Mouse (Mus musculus) liver, postnatal 0 days (tissue): ENCODE results near the gene Znrf3. TPM values are rescaled to one million over a fixed set of nuclear protein-coding genes. Genes with fewer than 3 reads are reported as not detected.
A peak's percentile ranks its signal among the peaks of the same experiment; 100 is the strongest.

Experiments used
- ATAC-seq: fragments of 200-750 bp; cut with Nextera tagmentation; 2 replicates; pipeline ENCODE4 v1.8.0; 2017; ENCODE audit warnings: mild to moderate bottlenecking, moderate library complexity
- DNase-seq: peaks from one replicate; pipeline ENCODE4 v3.0.0-alpha.2; 2016
- H3K27ac ChIP-seq: fragments of 300-500 bp; sonication (generic); 2 replicates; pipeline ENCODE4 v1.5.1; 2014; ENCODE audit warnings: antibody characterized with exemption, moderate library complexity, mild to moderate bottlenecking, low read depth
- H3K27me3 ChIP-seq: fragments of 300-500 bp; sonication (generic); 2 replicates; pipeline ENCODE4 v1.6.1; 2014; ENCODE audit warnings: low read length, control low read depth, mixed read lengths; ENCODE audit not compliant: insufficient read depth
- H3K36me3 ChIP-seq: fragments of 300-500 bp; sonication (generic); replicated peaks from 2 replicates; pipeline ENCODE4 v1.6.1; 2014; ENCODE audit warnings: mild to moderate bottlenecking, control low read depth, low read length, moderate library complexity, mixed read lengths; ENCODE audit not compliant: insufficient read depth
- H3K4me1 ChIP-seq: fragments of 300-500 bp; sonication (generic); 2 replicates; pipeline ENCODE4 v1.6.1; 2014; ENCODE audit warnings: antibody characterized with exemption, mild to moderate bottlenecking, control low read depth; ENCODE audit not compliant: insufficient read depth
- H3K4me2 ChIP-seq: fragments of 300-500 bp; sonication (generic); 2 replicates; pipeline ENCODE4 v1.6.1; 2014; ENCODE audit warnings: low read depth, mild to moderate bottlenecking, low read length, moderate library complexity, mixed read lengths
- H3K4me3 ChIP-seq: fragments of 300-500 bp; sonication (generic); 2 replicates; pipeline ENCODE4 v1.5.1; 2014; ENCODE audit warnings: low read depth, low read length
- H3K9ac ChIP-seq: fragments of 300-500 bp; sonication (generic); replicated peaks from 2 replicates; pipeline ENCODE4 v1.6.1; 2014; ENCODE audit warnings: mild to moderate bottlenecking, moderate library complexity
- H3K9me3 ChIP-seq: fragments of 300-500 bp; sonication (generic); 2 replicates; pipeline ENCODE4 v1.6.1; 2016; ENCODE audit warnings: mild to moderate bottlenecking, control low read depth, low read length, mixed read lengths
- CTCF ChIP-seq: sonication (generic); IDR thresholded peaks from 2 replicates; pipeline ENCODE4 v1.5.1; 2016; ENCODE audit warnings: antibody characterized with exemption, low read depth
- EP300 ChIP-seq: IDR thresholded peaks from 2 replicates; pipeline ENCODE4 v1.6.1; 2016; ENCODE audit warnings: antibody characterized with exemption, low read depth, mild to moderate bottlenecking
- WGBS: fragments of 180-500 bp; shearing (Covaris S2); extraction: QIAGEN DNeasy Blood & Tissue Kit; methylation state at CpG from one replicate; pipeline ENCODE4 v1.1.7; 2014; ENCODE audit not compliant: insufficient replicate concordance; 5-methylcytosine and 5-hydroxymethylcytosine counted together
- polyA plus RNA-seq: library from polyadenylated mRNA; unstranded; fragments of >200 nt; fragmentation: Nextera tagmentation; extraction: Ambion mirVana; gene quantifications from 2 replicates; pipeline ENCODE4 v1.2.1, GENCODE M21; 2015

Gene Znrf3
- polyA plus RNA-seq, 1 experiment from 2014 or later: 4.5 TPM

DNA sequence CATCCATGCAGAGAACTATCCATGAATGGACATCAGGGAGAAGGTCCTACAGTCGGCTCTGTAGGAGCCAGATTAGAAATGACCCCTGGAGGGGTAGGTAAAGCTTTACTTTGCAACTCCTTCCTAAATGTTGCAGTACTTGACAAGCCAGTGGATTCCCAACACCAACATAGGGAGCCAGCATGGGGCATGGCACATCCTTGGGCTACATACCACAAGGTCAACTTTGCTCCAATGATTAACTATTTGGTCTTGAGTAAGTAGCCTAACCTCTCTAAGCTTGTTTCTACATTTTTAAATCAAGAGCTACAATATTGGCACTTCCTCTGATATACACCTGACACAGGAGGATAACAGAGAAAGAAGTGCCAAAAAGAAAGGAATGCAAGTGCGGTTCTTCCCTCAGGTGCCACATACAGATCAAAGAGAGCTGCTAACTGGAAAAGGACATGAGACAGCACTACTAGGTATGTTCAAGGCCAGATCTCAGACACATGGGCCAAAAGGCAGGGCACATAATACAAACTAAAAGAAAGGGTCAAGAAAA lies 31.9 kb downstream of the Znrf3 start:
- no peak overlapping the region for H3K9ac ChIP-seq
- ATAC-seq (no peak), DNase-seq (no peak)
- H3K27me3 ChIP-seq: no peaks in the 10 kb centered on the region
- no peak overlapping the region for H3K4me2 ChIP-seq
- TF ChIP-seq CTCF (no peak), EP300 (no peak)
- peak overlapping the region; percentile 74 for H3K27ac ChIP-seq
- 61% methylated on average over 2 of the region's 2 CpGs for WGBS
- peaks cover 29% of the 10 kb centered on the region for H3K4me1 ChIP-seq
- H3K36me3 ChIP-seq: no peaks in the 10 kb centered on the region
- no peak overlapping the region for H3K4me3 ChIP-seq
- H3K9me3 ChIP-seq: no peaks in the 10 kb centered on the region

DNA sequence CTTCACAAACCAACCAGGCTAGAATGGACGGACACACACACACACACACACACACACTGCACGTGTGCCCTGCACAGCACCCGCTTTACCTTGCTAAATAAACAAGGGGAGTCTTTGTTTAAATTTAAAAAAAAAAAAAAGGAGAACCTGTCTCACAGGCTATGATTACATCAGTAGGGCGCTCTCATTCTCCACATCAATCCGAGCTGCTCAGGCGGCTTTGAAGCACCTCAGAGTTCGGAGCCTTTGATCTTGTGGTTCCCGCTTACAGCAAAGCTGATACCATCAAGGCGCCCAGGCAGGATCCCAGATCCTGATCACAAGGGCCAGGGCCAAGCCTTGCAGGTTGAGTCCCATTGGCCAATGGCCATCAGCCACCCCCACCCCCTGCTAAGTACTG lies 33.1 kb downstream of the Znrf3 start:
- H3K4me1 ChIP-seq: peaks cover 29% of the 10 kb centered on the region
- no peaks in the 10 kb centered on the region for H3K9me3 ChIP-seq
- H3K4me2 ChIP-seq: 0 out of 2 replicates have a peak overlapping the region, but pooled peaks have one; percentile 29
- H3K9ac ChIP-seq: no peak overlapping the region
- no peaks in the 10 kb centered on the region for H3K36me3 ChIP-seq
- peak overlapping the region; percentile 74; the same call in 1 of the 2 replicates for H3K27ac ChIP-seq
- peak; percentile 38 for ATAC-seq
- no peaks in the 10 kb centered on the region for H3K27me3 ChIP-seq
- no peak for TF ChIP-seq CTCF
- no peak for TF ChIP-seq EP300
- WGBS: 72% methylated on average over 9 of the region's 9 CpGs
- DNase-seq: peak; percentile 38
- no peak overlapping the region for H3K4me3 ChIP-seq

DNA sequence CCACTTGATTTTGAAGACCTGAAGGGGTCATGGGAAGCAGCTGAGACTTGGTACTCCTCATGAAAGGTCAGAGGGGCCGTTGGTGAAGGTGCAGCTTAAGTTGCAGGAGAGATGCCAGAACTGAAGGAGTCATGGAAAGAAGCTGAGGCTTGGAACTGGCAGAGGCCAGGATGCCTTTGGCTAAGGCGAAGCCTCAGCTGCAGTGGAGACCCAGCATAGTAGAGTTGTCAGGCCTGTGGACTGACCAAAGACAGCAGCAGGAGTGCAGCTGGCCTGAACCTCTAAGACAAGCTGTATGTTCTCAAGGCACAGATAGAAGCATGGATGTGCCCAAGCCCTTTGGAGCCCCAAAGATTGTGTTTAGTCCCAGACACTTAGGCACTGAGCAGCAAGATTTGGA lies 40.5 kb downstream of the Znrf3 start:
- WGBS: 77% methylated on average over 2 of the region's 2 CpGs
- Histone ChIP-seq H3K4me1 (peaks cover 6% of the 10 kb centered on the region), H3K27ac (no peak overlapping the region), H3K27me3 (no peaks in the 10 kb centered on the region), H3K9ac (no peak overlapping the region), H3K4me3 (no peak overlapping the region), H3K36me3 (no peaks in the 10 kb centered on the region), H3K9me3 (no peaks in the 10 kb centered on the region), H3K4me2 (no peak overlapping the region)
- ATAC-seq (no peak), DNase-seq (no peak)
- no peak for TF ChIP-seq EP300
- no peak for TF ChIP-seq CTCF

DNA sequence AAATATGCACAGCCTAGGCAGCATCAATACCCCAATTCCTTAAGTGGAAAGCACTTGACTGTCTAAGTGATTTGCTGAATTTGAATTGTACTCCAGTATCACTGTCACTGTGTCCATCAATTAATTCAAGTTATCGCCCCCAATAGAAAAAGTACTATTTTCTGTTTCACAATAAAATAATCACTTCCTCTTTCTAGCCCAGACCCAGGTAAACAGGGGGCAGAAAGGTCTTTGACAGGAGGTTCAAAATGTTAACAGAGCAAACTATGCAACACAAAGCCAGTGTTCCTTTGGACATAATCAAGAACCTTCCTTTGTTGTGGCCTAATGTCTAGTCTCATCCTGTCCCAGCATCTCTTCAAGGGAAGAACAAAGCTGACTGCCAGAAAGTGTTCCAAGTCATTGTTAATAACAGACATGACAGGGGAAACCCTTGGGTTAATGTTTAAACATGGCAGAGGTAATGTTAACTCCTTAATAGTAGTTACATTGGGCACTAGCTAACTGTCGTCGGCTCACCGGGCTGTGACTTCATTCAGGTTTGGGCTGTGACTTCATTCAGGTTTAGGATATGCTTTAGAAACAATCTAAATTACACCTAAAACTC lies 42.4 kb downstream of the Znrf3 start:
- Histone ChIP-seq H3K36me3 (no peaks in the 10 kb centered on the region), H3K27ac (no peak overlapping the region), H3K4me1 (peaks cover 6% of the 10 kb centered on the region), H3K4me3 (no peak overlapping the region), H3K27me3 (no peaks in the 10 kb centered on the region), H3K9ac (no peak overlapping the region), H3K4me2 (no peak overlapping the region), H3K9me3 (no peaks in the 10 kb centered on the region)
- TF ChIP-seq CTCF: no peak
- WGBS: 75% methylated on average over 4 of the region's 4 CpGs
- no peak for DNase-seq
- ATAC-seq: 0 out of 2 replicates have a peak, but pooled peaks have one; percentile 27

DNA sequence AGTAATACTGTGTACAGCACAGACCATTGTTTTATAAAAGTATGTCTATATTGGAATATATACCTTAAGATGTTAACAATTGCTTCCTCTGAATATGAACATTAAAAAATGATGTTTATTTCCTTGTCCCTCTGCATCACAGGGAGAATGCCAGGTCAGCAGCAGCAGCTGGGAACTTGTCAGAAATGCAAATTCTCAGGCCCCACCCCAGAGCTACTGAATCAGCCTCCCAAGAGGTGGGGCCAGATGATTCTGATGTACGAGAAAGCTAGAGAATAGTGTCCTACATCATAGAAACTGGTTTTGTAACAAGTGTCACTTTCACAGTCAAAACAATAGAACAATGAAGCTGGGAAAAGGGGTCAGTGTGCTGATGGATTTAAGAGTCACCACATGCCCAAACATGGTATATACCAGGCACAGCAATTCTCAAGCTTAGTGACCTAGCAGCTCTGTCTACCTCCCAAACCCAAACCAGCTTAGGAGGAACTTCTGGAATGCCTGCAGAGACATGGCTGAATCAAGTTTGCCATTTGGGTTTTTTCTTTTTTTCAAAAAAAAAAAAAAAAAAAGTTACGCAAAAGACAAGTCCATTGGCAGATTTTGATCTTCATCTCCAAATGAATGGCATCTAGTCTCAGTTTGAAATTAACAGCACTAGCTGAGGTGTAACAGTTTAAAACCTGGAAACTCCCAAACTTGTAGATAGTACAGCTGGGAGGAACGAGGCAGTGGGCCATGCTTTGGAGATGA lies 46.2 kb downstream of the Znrf3 start:
- DNase-seq (no peak), ATAC-seq (no peak)
- TF ChIP-seq CTCF: no peak
- TF ChIP-seq EP300: no peak
- no peaks in the 10 kb centered on the region for H3K27me3 ChIP-seq
- H3K9me3 ChIP-seq: no peaks in the 10 kb centered on the region
- H3K9ac ChIP-seq: no peak overlapping the region
- H3K4me2 ChIP-seq: no peak overlapping the region
- H3K4me1 ChIP-seq: peaks cover 2% of the 10 kb centered on the region; the same call in 1 of the 2 replicates
- WGBS: 71% methylated on average over 3 of the region's 3 CpGs
- no peaks in the 10 kb centered on the region for H3K36me3 ChIP-seq
- H3K27ac ChIP-seq: no peak overlapping the region
- H3K4me3 ChIP-seq: no peak overlapping the region
